Mouse (Mus musculus) liver, postnatal 0 days (tissue): ENCODE measurements around the gene Dbx2.

Experiments
- CTCF ChIP-seq: sonication (generic); IDR thresholded peaks from 2 replicates; pipeline ENCODE4 v1.5.1; 2016; ENCODE audit warnings: antibody characterized with exemption, low read depth
- EP300 ChIP-seq: IDR thresholded peaks from 2 replicates; pipeline ENCODE4 v1.6.1; 2016; ENCODE audit warnings: antibody characterized with exemption, low read depth, mild to moderate bottlenecking

DNA sequence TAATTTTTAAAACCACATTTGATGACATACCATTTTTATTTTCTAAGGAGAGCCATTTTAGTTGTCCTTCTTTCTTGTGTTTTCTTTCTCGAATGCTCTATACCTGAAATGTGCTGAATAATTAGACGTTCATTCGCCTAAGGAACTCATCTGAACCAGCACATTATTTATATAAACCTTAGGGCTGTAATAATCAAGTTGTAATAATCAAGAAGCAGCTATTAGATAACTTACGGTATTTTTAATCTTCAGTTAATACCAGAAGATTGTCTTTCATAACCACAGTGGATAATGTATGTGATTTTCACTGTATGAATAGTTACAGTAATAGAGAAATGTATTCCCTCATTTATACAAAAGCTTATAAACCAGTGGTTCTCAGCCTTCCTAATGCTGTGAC, 9.2 kb upstream of the Dbx2 start:
- no peak for TF ChIP-seq CTCF
- no peak for TF ChIP-seq EP300
